Mouse (Mus musculus) urinary bladder, postnatal 4 days (tissue): ENCODE data around the gene Stap2.

ENCODE experiments used
- DNase-seq, 2 experiments: peaks; one replicate each; pipeline ENCODE4 v3.0.0; 2021 to 2022; ENCODE audit warnings: low spot score in 2 of 2

The Stap2 gene

DNA sequence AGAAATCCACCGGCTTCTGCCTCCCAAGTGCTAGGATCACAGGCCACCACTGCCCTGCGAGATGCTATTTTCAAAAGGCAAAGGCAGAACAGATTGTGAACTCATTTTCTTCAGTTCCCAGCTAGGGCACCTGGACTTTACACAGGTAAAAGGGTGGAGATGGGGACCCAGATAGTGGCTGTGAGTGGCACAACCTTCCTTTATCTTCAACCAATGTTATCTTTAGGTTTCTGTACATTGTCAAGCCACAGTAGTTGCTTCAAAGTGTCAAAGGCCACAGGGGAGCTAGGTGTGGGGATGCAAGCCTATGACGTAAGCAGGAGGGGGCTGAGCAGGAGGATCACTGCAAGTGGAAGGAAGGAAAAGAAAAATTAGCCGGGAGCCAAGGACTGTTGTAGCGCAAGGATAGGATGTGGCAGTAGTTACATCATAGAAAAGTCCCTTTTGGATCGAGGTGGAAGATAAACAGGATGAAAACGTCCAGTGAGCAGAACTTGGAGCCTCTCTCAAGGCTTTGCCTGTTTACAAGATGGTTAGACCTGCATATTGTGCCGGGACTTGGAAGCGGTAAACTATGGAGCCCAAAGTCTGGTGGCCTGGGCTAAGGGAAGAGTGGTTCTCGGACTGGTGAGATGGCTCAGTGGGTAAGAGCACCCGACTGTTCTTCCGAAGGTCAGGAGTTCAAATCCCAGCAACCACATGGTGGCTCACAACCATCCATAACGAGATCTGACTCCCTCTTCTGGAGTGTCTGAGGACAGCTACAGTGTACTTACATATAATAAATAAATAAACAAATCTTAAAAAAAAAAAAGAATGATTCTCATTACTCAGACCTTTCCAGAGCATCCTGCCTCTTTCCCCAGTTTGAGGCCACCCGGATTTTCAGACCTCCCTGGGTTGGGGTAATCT lies 2.3 kb upstream of the Stap2 start:
- no peak for DNase-seq

GRCm38 (mm10) chr17:56006956-56007355 lies 1.6 kb upstream of the Stap2 start:
- DNase-seq = no peak

GRCm38 (mm10) chr17:56003000-56003399 lies 2.4 kb downstream of the Stap2 start:
- no peak for DNase-seq

GRCm38 (mm10) chr17:55999794-56000499 lies 5.4 kb downstream of the Stap2 start:
- DNase-seq = no peak

GRCm38 (mm10) chr17:55996007-55996406 lies 9.4 kb downstream of the Stap2 start:
- no peak for DNase-seq

- DNase-seq = no peak
Observed at GRCm38 (mm10) chr17:55990278-55990898, 15.0 kb downstream of the Stap2 start.

- DNase-seq = no peak
Observed at GRCm38 (mm10) chr17:55986030-55986961, 19.1 kb downstream of the Stap2 start, which contains the start of gene Fsd1. Gene Fsd1 (plus strand): TSS chr17:55986509.

DNA sequence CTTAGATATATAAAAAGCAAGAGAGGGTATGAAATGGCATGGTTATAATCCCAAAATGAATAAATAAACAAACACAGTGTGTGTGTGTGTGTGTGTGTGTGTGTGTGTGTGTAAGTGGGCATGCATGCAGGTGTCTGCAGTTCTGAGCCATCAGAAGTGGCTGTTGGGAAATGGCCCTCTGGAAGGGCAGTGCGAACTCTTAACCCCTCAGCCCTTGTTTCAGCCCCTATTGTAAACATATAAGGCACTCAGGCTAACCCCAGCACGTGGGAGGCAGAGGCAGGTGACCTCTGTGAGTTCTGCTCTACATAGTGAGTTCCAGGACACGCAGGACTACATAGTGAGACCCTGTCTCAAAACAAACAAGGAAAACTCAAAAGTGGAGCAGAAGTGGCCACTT lies 28.1 kb downstream of the Stap2 start:
- DNase-seq = no peak

DNA sequence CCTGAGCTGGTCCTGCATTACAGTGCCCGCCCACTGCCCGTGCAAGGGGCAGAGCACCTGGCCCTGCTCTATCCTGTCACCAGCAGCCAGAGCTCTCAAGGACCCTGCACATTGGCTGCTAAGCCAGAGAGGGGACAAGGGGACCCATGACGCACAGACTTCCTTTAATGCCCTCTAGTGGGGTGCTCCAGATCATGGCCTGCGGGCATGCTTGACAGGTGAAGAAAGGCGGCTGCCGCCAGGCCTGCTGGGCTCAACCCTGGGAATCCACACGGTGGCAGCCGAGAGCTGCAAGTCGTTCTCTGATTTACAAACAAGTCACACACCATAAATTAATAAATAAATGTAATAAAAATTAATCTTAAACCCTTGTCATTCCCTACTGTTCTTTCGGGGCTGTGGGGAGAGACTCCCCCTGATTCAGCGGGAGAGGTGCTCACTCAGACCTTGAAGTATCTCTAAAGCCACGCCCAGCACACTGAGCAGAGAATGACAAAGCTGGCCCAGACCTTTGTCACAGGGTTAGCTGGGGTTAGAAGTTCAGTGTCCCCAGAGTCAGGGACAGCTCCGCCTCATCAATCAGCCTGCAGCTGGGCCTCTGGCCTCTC lies 29.0 kb downstream of the Stap2 start:
- DNase-seq = peak; percentile 64 to 84

DNA sequence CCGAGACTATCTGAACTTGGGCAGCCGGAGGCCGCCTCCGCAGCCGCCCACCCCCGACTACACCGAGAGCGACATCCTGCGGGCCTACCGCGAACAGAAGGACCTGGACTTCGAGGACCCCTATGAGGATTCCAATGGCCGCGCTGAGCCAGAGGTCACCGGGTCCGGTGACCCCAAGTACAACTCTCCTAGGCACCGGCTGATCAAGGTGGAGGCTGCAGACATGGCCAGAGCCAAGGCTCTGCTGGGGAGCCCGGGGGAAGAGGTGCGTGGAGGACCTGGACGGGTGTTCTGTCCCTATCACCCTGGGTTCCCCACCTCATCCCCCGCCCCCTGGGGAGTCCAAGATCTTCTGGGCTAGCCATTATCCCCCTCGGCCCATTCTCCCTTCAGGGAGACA lies 33.9 kb downstream of the Stap2 start:
- DNase-seq = no peak

- no peak for DNase-seq
Observed at GRCm38 (mm10) chr17:55969966-55970891, 35.2 kb downstream of the Stap2 start, which contains the start of gene Shd. Gene Shd (plus strand): TSS chr17:55970467.

DNA sequence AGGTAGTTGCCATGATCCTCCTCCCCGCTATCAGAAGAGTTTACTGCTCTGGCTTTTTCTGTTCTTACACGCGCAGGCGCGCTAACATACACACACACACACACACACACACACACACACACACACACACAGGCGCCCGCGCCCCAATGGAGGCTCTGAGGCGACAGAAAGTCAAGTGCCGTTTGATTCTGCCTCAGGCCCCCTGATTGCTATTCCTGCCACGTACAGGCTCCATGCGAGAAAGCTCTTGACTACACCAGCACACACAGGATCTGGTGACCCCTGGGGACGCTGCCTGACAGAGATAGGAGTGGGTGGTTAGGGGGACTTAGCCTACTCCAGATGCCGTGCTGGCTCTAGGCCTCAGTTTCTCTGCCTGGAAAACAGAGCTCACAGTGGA lies 35.8 kb downstream of the Stap2 start:
- no peak for DNase-seq

GRCm38 (mm10) chr17:55968210-55968609 lies 37.2 kb downstream of the Stap2 start:
- DNase-seq = no peak

DNA sequence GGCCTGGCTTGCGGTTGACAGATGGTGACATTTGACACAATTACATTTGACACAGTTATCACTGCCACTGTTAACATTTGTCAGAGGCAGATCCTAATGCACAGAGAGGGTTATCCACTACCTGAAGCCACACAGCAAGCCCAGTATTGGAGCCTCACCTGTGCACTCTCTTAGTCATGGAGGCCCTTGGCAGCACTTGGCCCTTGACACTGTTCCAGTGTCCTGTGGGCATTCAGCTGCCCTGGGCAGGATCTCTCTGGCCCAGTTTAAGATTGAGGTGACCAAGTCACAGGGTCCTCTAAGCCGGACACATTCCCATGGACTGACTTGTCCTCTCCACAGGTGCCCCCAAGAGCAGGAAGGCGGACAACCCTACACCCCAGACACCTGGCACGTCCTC lies 38.2 kb downstream of the Stap2 start:
- no peak for DNase-seq

DNA sequence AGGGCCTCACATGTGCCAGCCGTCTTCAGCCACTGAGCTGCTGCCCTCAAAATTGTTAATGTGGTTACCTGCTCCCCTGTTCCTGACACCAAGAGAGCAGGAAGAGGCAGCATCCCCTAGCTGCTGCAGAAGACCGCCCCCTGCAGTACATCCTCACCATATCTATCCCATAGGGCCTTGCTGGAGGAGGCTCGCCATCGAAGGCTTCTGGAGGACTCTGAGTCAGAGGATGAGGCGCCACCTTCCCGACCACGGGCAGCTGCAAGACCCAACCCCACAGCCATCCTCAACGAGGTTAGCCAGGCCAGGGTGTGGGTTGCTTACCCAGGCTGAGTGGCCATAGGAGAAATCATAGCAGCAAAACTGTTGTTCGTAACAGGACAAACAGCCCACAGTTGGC lies 40.4 kb downstream of the Stap2 start:
- peak in 1 of 2 experiments; percentile 56 for DNase-seq

DNA sequence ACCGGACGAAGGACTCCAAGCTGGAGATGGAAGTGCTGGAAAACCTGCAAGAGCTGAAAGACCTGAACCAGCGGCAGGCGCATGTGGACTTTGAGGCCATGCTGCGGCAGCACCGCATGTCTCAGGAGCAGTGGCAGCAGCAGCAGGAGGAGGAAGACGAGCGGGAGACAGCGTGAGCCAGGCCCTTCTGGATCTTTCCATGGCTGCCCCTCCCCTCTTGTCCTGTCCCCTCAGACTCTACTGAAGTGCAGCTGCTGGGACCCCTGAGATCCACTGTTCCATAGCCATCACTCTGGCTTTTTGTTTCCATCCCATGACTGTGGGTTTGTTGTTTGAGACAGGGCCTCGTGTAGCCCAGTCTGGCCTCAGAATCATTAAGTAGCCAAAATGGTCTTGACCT lies 40.9 kb downstream of the Stap2 start:
- no peak for DNase-seq

DNA sequence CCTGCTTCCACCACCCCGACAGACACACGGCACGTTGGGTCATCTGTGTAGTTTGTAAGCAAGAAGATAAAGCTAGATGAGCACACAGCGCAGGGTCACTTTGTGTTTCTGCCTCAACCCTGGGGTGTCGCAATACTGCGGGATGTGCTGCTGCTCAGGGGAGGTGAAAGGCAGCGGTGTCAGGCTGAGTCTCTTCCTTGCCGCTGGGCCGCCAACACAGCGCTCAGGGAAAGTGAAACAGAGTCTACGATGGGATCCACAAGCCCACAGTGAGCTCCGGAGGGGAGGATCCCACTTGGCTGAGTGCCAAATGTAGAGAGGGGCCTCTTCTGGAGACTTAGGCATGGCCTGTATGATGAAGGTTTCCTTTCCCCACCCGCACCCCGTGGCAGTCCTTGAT lies 42.2 kb downstream of the Stap2 start:
- peak in 1 of 2 experiments; percentile 56 for DNase-seq

DNA sequence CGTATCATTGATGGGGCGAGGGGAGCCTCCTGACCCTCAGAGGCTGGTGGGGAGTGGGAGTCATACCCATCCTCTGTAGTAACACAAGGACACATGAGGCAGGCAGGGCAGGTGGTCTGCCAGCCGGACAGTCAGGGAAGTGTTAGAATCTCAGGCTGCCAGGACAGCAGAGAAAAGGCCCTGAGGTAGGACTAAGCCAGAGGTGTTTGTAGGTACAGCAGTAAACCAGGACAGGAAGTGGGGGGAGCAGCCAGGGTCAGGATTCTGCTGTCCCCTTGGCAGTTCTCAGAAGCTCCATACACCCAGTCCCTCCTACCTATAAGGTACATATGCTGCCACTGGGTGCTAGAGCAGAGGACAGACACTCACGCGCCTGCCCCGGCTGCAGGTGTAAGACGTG lies 43.8 kb downstream of the Stap2 start:
- peak in 1 of 2 experiments; percentile 54 for DNase-seq

GRCm38 (mm10) chr17:55960791-55961190 lies 44.6 kb downstream of the Stap2 start:
- no peak for DNase-seq
